Comparison of ENCODE assay signal across 15 mouse cellular contexts in the genomic region with DNA sequence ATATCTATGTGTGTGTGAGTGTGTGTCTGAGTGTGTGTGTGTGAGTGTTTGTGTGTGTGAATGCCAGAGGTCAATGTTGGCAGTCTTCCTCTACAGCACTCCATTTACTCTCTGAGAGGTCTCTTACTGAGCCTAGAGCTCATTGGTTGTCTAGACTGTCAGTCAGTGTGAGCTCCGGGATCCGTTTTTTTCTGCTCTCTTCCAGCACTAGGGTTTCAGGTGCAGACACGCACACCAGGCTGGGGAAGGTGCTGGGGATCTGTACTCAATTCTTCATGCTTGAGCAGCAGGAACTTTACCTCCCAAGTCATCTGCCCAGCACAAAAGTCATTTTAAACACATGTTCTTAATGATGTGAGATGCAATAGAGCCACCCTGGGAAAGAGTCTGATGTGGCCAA.
"Had no signal": no experiment of that assay in that cellular context is flagged by ENCODE, and none has a peak within 500 bp of the region (broad histone marks: within the 10 kb centered on the region; RNA-seq: fewer than 3 reads in every experiment).

No protein-coding gene starts in this region.

- H3K9ac ChIP-seq: kidney, embryonic 15.5 days; liver, embryonic 15.5 days; midbrain, embryonic 13.5 days; neural tube, embryonic 12.5 days; stomach, embryonic 15.5 days had no signal

- ATAC-seq: lung, postnatal 0 days; midbrain, embryonic 13.5 days had no signal

- DNase-seq: kidney, adult 11 months; kidney, postnatal 14 days; lung, adult 2 months; right cerebral cortex, postnatal 14 days; thymus, adult 2 months; thymus, postnatal 25 days had no signal

- H3K27ac ChIP-seq: kidney, embryonic 15.5 days; left cerebral cortex, adult 2 months; limb, embryonic 10.5 days; liver, embryonic 15.5 days; midbrain, embryonic 13.5 days; neural tube, embryonic 12.5 days; stomach, embryonic 15.5 days had no signal

- H3K4me2 ChIP-seq: kidney, embryonic 15.5 days; liver, embryonic 11.5 days; liver, embryonic 15.5 days; midbrain, embryonic 13.5 days; neural tube, embryonic 12.5 days; stomach, embryonic 15.5 days had no signal

- H3K4me3 ChIP-seq: kidney, embryonic 15.5 days; left cerebral cortex, adult 2 months; limb, embryonic 10.5 days; liver, embryonic 15.5 days; midbrain, embryonic 13.5 days; neural tube, embryonic 12.5 days; stomach, embryonic 15.5 days had no signal

- H3K4me1 ChIP-seq: limb, embryonic 10.5 days; midbrain, embryonic 13.5 days; neural tube, embryonic 12.5 days; stomach, embryonic 15.5 days had no signal

- H3K27me3 ChIP-seq: kidney, embryonic 15.5 days; liver, embryonic 15.5 days; midbrain, embryonic 13.5 days; neural tube, embryonic 12.5 days; stomach, embryonic 15.5 days had no signal

- H3K9me3 ChIP-seq: kidney, embryonic 15.5 days; limb, embryonic 10.5 days; liver, embryonic 15.5 days; midbrain, embryonic 13.5 days; neural tube, embryonic 12.5 days; stomach, embryonic 15.5 days had no signal

- H3K36me3 ChIP-seq: kidney, embryonic 15.5 days; limb, embryonic 10.5 days; liver, embryonic 15.5 days; midbrain, embryonic 13.5 days; neural tube, embryonic 12.5 days; stomach, embryonic 15.5 days had no signal
